Mouse (Mus musculus) CD4-positive, CD25-positive, alpha-beta regulatory T cell, adult 2 months (primary cell): ENCODE measurements around the gene Olfr543.
"Not testable (repeated sequence)": the region's sequence is repeated elsewhere in the genome, so short reads cannot be mapped to it uniquely, and the experiment has no call there.

ENCODE experiments used
- DNase-seq: peaks from one replicate; pipeline ENCODE4 v3.0.0-alpha.2; 2012; ENCODE audit warnings: low read depth, low spot score

Olfr543 gene

DNA sequence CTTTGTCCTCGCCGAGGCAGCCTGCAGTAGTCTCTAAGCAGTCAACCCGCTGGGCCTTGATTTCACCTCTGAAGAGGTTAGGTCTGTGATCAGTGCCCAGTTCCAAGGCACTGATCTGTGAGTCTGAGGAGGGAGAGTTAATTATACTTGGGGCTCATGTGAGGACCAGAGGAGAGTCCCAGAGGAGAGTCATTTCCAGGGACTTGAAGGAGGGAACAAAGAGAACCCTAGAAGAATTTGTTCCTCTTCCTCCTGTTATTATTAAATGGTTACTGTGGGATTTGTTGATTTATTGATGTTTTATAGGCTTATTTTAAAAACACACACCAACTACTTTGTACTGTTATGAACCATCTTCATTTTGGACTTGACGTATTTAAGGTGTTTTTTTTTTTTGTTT is at the start of gene Olfr543:
Gene Olfr543 (minus strand): TSS at position 101 of the 400 bp plus-strand sequence.
- DNase-seq: no peak

DNA sequence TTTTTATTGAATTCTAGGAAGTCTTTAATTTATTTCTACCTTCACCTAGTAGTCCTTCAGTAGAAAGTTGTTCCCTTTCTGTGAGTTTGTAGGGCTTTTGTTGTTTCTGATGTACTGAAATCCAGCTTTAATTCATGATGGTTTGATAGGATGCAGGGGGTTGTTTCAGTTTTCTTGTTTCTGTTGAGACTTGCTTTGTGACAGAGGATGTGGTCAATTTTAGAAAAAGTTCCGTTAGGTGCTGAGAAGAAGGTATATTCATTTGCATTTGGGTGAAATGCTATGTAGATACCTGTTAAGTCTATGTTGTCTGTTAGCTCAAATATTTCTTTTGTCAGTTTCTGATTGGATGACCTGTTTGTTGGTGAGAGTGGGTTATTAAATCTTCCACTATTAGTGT is 47.6 kb upstream of the Olfr543 start:
- peak; percentile 51 for DNase-seq

DNA sequence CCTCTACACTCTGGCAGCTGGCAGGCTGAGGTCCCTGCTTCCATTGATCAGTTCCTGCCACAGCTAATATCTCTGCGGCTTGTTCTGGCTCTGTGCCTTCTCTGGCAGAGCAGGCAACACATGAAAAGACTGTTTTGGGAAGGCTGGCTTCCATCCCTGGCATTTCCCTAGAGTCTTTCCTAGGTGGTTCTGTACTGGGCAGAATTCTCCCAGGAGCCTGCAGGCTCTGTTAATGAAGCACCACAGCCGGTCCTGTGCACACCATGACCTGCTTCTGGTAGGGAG is 35.5 kb upstream of the Olfr543 start:
- no peak for DNase-seq

DNA sequence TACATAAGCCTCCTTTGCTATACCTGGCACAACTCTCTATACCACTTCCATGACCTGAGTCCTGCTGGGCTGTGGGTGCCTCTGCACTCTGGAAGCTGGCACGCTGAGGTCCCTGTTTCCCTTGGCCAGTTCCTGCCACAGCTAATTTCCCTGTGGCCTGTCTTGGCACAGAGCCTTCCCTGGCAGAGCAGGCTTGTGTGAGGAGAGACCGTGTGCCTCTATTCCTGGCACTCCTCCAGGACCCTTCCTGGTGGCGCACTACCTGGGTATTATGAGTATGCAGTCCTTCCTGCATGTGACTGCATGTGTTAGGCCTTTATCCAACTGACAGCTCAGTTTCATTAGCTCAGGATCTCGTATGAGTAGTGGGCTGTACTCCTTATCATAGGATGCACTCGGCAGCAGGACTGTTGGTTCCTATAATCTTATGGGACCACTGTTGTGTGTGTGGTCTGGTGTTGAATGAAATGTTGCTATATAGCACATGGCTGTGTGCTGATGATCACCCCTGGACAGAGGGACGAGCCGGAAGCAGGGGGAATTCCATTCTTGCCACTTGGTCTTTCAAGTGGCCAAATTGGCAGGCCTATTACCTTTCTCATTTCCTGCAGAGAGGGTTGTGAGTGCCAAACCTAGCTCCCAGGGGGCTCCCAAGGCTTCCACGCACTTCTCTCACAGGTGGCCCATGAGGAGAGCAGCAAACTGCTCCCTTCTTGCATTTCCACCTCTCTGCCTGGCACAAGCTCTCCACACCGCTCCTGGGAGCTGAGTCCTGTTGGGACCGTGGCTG is 35.0 kb upstream of the Olfr543 start:
- DNase-seq: no peak

DNA sequence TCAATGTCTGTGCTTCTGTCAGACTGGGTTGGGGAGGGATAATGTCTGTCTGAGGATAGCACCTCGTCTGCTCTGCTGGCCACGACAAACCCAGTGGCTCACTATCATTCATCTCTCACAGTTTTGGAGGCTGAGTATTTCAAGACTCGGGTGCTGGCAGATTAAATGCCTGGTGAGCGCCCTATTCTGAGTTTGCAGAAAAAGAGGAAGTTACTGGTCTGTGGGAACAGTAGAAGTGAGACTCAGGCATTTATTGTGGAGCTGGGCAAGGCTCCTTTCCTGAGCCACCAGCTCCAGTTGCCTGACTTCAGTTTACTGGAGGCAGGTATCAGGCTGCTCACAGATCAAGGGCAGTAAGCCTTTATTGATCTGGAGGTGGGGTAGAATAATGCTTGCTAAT is 32.7 kb upstream of the Olfr543 start:
- no peak for DNase-seq

DNA sequence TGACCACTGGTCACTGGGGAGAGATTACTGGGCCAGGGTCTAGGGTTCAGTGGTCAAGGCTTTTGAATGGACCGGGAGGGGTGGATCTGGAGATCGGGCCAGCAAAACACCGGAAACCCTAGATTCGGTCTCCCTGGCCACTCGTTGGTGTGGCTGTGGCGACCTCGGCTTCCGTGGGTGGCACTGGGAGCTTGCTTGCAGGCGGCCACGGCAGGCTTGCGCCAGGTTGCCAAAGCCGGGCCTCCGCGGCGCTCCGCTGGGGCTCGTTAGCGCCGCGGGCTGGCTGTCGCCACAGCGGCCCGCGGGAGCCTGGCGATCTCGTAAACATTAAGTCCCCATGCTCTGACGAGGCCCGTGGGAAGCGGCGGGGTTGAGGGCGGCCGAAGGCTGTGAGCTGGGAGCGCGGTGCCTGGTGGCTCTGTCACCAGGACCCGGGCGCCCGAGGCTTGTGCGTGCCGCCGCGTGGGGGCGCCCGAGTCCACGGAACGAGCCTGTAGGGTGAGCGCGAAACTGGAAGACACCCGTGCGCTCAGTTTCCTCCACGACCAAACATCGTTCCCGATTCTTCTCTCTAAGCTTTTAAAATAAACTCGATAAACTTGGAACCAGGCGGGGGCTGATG is 31.4 kb upstream of the Olfr543 start:
- peak; percentile 90 for DNase-seq

DNA sequence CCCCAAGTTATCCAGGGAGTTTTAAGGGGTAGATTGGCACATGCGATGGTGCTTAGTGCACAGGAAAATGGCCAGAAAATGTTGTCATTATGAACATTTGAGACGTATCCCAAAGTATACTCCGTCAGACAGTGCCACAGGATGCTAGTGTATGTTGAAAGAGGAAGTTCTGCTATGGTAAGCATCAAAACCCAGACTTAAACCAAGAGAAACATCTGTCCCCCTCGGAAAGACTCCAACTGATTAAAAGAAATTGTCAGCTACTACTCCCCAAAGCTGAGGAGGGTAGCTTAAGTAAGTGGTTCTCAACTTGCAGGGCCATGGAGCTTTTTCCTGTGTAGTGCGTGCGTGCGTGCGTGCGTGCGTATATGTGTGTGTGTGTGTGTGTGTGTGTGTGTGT is 30.4 kb upstream of the Olfr543 start:
- no peak for DNase-seq

DNA sequence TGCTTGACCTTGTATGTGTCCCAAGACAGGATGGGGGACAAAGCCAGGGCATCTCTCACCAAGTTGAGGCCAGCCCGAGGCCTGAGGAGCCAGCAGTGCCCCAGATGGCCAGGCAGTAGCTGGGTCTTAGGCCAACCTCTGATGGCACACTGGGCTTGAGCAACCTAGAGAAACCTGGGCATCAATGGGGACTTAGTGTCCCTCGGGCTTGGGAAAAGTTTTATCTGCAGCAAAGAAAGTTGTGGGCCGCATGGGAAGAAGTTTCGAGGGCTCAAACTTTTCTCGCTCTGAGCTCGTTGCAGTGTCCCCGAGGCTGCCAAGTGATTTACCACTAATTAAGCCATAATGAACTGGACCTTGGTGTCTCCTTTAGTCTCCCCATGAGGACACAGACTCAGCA is 28.2 kb upstream of the Olfr543 start:
- DNase-seq: no peak

DNA sequence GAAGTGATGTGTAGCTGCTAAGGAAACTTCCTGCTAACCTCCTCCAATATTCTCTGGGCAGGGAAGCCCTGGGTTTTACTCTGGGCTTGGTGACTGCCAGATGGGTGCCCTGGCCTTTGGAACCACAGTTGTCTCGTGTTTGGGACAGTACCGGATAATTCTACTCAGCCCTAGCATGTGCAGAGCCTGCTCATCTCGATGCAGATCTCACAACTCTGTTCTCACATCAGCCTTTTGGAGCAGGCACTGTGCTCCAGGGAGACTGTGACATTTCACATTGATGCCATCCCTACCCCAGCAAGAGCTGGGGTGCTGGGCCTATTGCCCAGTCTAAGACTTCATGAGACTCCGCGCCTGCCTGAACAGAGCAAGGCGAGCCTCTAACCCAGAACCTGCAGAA is 27.2 kb upstream of the Olfr543 start:
- DNase-seq: no peak

DNA sequence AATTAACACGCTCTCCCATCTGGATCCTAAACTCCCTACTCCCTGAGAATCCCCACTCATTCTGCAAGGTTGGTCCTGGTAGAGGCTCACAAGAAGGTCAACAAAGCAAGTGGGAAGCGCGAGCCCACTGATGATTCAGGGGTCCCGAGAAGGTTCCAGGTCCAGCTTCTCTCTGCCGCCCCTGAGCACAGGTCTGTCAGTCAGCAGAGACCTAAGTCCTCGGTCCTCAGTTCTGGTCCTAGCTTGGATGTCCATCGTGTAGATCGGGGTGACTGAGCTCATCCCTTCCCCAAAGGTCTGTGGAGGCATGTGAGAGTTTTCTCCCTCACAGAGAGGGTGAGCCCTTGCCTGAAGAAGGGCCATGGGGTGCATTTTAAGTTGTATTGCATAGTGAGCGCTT is 26.6 kb upstream of the Olfr543 start:
- DNase-seq: no peak

DNA sequence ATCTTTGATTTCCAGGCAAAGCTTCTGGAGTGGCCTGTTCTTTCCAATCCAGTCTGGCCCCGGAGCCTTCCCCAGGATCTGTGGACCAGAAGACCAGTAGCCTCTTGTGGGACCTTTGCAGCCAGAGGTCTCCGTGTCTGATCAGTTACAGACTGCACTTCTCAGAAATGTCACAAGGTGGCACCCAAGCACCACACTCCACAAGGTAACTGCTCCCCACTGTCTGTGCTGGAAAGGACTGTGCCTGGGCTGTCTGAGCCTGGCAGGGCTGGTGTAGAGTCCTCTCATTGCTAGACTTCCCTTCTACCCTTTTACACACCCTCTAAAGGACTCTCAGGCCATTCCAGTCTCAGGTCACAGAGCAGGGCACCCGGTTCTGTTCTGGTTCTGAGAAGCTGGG is 25.4 kb upstream of the Olfr543 start:
- DNase-seq: peak; percentile 85

DNA sequence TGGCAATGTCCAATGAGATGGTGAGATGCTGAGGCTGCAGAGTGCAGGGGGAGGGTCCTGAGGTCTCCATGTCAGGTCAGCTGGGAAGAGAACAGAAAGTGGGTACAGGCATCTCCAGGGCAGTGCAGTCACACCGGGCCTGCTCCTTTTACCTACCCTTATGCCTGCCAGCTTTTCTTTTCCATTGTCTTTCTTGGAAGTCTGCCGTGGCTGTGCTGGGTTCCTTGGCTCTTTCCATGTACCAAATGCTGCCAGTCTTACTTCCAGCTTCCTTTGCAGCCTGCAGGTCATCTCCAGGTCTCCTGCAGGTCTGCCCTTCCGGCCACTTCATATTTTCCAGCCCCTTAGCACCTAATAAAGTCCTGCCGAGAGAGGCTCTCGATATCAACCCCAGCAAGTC is 20.5 kb upstream of the Olfr543 start:
- DNase-seq: no peak

DNA sequence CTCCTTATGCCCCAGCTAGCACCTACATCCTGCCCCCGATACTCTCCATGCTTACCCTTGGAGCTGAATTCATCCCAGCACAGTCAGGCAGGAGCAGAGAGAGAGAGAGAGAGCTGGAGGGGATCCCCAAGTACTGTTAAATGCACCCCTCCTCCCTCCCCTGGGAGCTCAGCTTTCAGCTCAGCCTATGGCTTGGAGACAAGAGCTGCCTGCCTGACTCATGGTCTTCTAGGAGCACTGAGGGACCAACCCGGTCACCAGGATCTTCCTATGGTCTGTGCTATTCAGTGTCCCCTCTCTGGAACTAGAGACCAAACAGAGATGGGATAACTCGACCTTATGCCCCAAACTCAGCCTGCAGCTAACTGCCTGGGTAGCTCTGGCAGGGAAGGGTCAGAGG is 18.0 kb upstream of the Olfr543 start, which contains the start of gene Olfr545:
Gene Olfr545 (minus strand): TSS at position 101 of the 400 bp plus-strand sequence.
- DNase-seq: no peak

DNA sequence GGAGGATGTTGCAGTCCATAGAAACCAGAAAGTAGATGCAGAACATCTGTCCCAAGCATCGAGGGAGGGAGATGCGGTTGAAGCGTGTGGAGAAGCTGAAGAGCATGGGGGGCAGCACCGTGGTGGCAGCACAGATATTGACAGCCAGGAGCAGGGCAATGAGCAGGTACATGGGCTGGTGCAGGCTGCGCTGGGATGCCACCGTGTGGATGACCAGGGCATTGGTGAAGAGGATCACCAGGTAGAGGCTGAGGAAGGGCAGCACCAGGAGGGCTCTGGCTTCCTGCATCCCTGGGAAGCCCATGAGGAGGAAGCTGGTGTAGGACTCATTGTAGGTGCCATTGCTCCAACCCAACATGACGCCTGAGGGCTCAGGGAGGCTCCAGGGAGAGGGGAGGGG is 12.9 kb upstream of the Olfr543 start:
- DNase-seq: not testable (repeated sequence)

DNA sequence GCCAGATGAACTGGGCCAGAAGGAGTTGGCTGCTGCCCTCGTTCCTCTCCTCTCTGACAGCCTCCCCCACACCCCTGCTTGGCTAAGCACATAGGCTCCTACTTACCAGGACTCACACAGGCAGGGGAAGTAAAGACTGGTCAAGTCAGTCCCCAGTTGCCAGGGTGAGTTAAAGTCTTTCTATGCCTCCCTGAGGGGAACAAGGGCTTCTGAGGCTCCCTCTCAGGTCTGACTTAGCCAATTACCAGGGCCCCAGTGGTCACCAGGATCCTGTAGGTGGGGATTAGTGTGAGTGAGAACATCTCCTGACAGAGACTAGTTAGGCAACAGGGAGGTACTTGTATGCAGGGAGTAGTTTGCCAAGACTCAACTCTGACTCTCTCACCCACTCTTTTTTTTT is 6.7 kb upstream of the Olfr543 start, which contains the start of gene Olfr544:
Gene Olfr544 (minus strand): TSS at position 153 of the 400 bp plus-strand sequence.
- no peak for DNase-seq

DNA sequence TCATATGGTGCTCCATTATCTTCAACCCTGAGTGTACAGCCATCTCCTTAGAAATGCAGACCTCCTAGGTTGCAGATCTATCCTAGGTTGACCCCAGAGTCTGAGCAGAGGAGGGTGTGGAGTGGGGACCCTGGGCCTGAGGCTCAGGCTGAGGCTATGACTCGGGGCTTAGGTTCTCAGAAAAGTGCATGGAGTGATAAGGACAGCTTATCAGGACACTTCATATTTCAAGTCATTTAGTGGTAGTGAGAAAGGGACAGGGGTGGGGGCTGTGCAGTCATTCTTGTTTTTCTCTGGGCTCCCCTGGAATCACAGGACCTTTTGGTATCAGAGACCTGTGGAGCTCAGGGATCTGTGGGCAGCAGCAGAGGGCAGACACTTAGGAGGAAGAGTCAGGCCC is 4.6 kb upstream of the Olfr543 start:
- no peak for DNase-seq

DNA sequence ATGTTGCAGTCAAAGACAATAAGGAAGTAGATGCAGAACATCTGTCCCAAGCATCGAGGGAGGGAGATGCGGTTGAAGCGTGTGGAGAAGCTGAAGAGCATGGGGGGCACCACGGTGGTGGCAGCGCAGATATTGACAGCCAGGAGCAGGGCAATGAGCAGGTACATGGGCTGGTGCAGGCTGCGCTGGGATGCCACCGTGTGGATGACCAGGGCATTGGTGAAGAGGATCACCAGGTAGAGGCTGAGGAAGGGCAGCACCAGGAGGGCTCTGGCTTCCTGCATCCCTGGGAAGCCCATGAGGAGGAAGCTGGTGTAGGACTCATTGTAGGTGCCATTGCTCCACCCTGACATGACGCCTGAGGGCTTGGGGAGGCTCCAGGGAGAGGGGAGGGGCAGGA is 3.3 kb upstream of the Olfr543 start:
- DNase-seq: not testable (repeated sequence)

DNA sequence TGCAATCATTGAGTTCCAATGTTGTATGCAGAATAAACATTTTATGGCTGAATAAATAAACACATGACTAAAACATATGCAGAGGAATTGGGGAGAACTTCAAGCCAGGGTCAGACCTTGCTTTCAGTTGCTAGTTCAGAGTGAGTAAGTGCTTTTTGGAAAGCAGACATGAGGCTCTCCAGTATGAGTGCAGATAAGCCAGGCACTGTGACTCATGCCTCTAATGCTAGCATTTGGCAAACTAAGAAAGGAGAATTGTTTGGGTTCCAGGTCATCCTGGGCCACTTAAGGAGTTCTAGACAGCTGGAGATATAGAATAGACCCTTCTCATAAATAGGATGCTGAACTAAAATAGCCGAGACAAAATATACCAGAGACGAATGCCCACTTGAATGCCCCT is 2.2 kb upstream of the Olfr543 start:
- DNase-seq: no peak

DNA sequence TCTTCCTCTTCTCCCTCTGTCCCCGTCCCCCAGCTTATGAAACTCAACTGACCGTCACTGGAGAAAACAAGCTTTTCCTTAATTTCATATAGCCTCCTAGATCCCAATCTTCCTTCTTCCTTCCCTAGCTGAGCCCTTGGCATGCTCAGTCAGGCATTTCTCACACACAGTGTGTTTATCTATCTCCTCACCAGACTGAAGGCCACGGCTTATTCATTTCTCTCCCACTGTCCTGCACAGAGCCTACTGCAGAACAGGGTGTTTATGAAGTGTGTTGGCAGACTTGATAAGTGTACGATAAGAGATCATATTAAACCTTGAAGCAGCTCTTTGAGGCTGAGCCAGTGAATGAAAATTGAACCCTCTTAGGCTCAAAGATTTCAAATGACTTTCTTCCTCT is 658 bp downstream of the Olfr543 start:
- DNase-seq: no peak

DNA sequence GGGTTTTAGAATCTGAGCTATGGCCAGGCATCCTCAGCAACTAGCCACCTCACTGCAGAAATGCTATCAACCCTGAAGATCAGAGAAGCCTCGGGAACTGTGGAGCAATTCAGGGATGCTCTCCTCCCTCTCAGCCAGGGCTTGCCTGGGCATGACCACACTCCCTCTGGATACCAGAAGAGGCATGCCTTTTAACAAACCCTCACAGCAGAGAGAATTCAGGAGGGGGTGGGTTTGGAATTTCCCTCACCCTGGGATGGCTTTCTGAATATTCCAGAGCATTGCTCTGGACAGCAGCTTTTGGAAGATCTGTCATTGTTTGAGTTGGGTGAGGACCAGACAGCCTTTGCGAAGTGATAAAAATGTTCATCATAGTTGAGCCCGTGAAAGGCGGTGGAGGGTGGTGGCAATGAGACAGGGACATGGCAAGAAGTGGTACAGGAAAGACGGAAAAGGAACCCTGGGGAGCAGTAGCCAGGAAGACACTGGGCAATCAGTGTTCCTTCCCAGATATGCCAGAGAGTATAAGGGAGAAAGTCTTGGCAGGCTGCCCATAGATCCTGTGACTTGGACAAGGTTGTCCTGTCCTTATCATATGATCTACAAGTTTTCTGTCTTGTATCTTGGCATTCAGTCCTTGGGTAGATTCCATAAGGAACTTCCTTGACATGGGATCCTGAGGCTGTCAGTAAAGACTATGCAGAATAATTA is 2.0 kb downstream of the Olfr543 start:
- no peak for DNase-seq

DNA sequence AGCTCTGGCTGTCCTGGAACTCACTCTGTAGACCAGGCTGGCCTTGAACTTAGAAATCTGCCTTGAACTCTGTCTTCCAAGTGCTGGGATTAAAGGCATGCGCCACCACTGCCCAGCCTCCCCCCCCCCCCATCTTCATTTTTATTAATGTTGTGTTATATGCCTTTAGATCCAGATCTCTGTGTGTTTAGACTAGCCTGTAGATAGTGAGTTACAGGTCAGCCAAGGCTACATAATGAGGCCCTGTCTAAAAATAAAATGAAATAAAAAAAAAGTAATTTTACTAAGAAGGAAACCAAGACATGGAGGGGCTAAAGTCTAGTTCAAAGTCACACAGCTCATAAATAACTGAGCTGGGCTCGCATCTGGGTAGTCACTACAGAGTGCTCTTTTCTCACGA is 2.6 kb downstream of the Olfr543 start:
- DNase-seq: no peak

DNA sequence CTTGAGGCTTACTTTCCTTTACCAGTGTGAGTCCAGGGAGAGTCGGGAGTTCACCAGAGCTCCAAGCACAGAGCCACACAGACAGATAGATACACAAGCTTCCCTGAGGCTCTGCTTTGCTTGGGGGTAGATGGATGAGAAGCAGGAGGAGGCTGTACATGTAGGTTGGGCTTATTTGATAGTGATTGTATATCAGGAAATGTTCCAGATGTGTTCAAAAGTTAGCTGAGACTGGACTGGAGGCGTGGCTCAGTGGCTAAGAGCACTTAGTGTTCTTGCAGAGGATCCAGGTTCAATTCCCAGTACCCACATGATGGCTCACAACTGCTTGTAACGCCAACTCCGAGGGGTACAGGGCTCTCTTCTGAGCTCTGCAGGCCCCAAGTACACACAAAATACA is 3.1 kb downstream of the Olfr543 start:
- no peak for DNase-seq

DNA sequence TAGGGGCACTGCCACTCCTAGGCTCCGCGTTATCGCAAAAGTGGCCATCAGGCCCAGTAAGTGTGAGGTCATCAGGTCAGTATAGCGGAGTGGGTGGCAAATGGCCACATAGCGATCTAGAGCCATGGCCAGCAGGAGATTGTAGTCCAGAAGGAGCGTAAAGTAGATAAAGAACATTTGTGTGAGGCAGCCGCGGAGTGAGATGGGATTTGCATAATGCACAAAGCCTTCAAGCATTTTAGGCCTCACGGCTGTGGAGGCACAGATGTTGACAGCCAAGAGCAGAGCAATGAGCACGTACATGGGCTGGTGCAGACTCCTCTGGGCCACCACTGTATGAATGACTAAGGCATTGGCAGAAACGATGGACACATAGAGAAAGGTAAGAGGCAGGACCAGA is 4.1 kb downstream of the Olfr543 start:
- no peak for DNase-seq
